Mouse (Mus musculus) lung, embryonic 14.5 days (tissue): Measurements from ENCODE around the gene Fgd3. TPM values are rescaled to one million over a fixed set of nuclear protein-coding genes. Genes with fewer than 3 reads are reported as not detected.

Experiments used
- ATAC-seq: fragments of 200-750 bp; cut with Nextera tagmentation; 2 replicates; pipeline ENCODE4 v1.8.0; 2017; ENCODE audit warnings: mild to moderate bottlenecking, moderate TSS enrichment, moderate library complexity; ENCODE audit not compliant: insufficient read depth
- DNase-seq: peaks from one replicate; pipeline ENCODE4 v3.0.0-alpha.2; 2015
- H3K27ac ChIP-seq: fragments of 300-500 bp; sonication (generic); 2 replicates; pipeline ENCODE4 v1.5.1; 2014; ENCODE audit warnings: low read depth, mild to moderate bottlenecking, moderate library complexity
- H3K27me3 ChIP-seq: fragments of 300-500 bp; sonication (generic); 2 replicates; pipeline ENCODE4 v1.6.1; 2014; ENCODE audit warnings: low read length, control low read depth; ENCODE audit not compliant: insufficient read depth
- H3K36me3 ChIP-seq: fragments of 300-500 bp; sonication (generic); 2 replicates; pipeline ENCODE4 v1.6.1; 2014; ENCODE audit warnings: control low read depth; ENCODE audit not compliant: insufficient read depth
- H3K4me1 ChIP-seq: fragments of 300-500 bp; sonication (generic); 2 replicates; pipeline ENCODE4 v1.6.1; 2014; ENCODE audit warnings: antibody characterized with exemption, control low read depth; ENCODE audit not compliant: insufficient read depth
- H3K4me2 ChIP-seq: fragments of 300-500 bp; sonication (generic); 2 replicates; pipeline ENCODE4 v1.6.1; 2014; ENCODE audit warnings: mild to moderate bottlenecking
- H3K4me3 ChIP-seq: fragments of 300-500 bp; sonication (generic); 2 replicates; pipeline ENCODE4 v1.5.1; 2014; ENCODE audit warnings: low read depth, low read length
- H3K9ac ChIP-seq: fragments of 300-500 bp; sonication (generic); 2 replicates; pipeline ENCODE4 v1.6.1; 2014
- H3K9me3 ChIP-seq: fragments of 300-500 bp; sonication (generic); 2 replicates; pipeline ENCODE4 v1.6.1; 2016; ENCODE audit warnings: low read depth, low read length, control low read depth
- CTCF ChIP-seq: IDR thresholded peaks from 2 replicates; pipeline ENCODE4 v1.5.1; 2016; ENCODE audit warnings: antibody characterized with exemption, low read depth
- WGBS: fragments of 180-500 bp; shearing (Covaris S2); extraction: QIAGEN DNeasy Blood & Tissue Kit; methylation state at CpG from one replicate; pipeline ENCODE4 v1.1.7; 2014; 5-methylcytosine and 5-hydroxymethylcytosine counted together
- polyA plus RNA-seq: library from polyadenylated mRNA; unstranded; fragments of >200 nt; fragmentation: Nextera tagmentation; extraction: Ambion mirVana; gene quantifications from 2 replicates; pipeline ENCODE4 v1.2.1, GENCODE M21; 2014

Gene Fgd3
- polyA plus RNA-seq, 1 experiment from 2014 or later: 0.42 TPM

- H3K27me3 ChIP-seq: no peaks in the 10 kb centered on the region
- WGBS: 71% methylated on average over 3 of the region's 3 CpGs
- H3K4me1 ChIP-seq: peaks cover 15% of the 10 kb centered on the region; the same call in 1 of the 2 replicates
- H3K9me3 ChIP-seq: no peaks in the 10 kb centered on the region
- H3K4me2 ChIP-seq: peak overlapping the region; percentile 84
- no peak for TF ChIP-seq CTCF
- H3K9ac ChIP-seq: no peak overlapping the region
- no peak overlapping the region for H3K27ac ChIP-seq
- ATAC-seq (no peak), DNase-seq (no peak)
- H3K4me3 ChIP-seq: peak overlapping the region; percentile 84; the same call in 1 of the 2 replicates
- H3K36me3 ChIP-seq: no peaks in the 10 kb centered on the region
Measured at GRCm38 (mm10) chr13:49214454-49214853, 105.7 kb downstream of the Fgd3 start.

- no peak for ATAC-seq
- Histone ChIP-seq H3K27ac (no peak overlapping the region), H3K4me2 (0 out of 2 replicates have a peak overlapping the region, but pooled peaks have one; percentile 10), H3K9me3 (no peaks in the 10 kb centered on the region), H3K27me3 (no peaks in the 10 kb centered on the region), H3K4me3 (no peak overlapping the region), H3K9ac (no peak overlapping the region), H3K4me1 (peaks cover 15% of the 10 kb centered on the region; the same call in 1 of the 2 replicates), H3K36me3 (no peaks in the 10 kb centered on the region)
- no peak for TF ChIP-seq CTCF
- DNase-seq: no peak
- 62% methylated on average over 4 of the region's 4 CpGs for WGBS
Measured at GRCm38 (mm10) chr13:49213531-49213932, 106.6 kb downstream of the Fgd3 start.

- Histone ChIP-seq H3K9ac (no peak overlapping the region), H3K4me2 (no peak overlapping the region), H3K27me3 (no peaks in the 10 kb centered on the region), H3K27ac (no peak overlapping the region), H3K36me3 (no peaks in the 10 kb centered on the region), H3K4me1 (peaks cover 15% of the 10 kb centered on the region; the same call in 1 of the 2 replicates), H3K9me3 (no peaks in the 10 kb centered on the region), H3K4me3 (no peak overlapping the region)
- no peak for TF ChIP-seq CTCF
- DNase-seq (no peak), ATAC-seq (no peak)
- 80% methylated on average over 4 of the region's 4 CpGs for WGBS
Measured at GRCm38 (mm10) chr13:49212711-49213500, 107.2 kb downstream of the Fgd3 start.

Other genes with a start within 250 kb of the Fgd3 start
- 1.5 and 1.8 TPM in 2 replicates for gene Wnk2, start 172.3 kb downstream of the Fgd3 start, polyA plus RNA-seq
- 39.4 and 44.2 TPM in 2 replicates for gene Ninj1, start 132.8 kb downstream of the Fgd3 start, polyA plus RNA-seq
- 46.8 and 47.9 TPM in 2 replicates for gene Card19, start 104.3 kb downstream of the Fgd3 start, polyA plus RNA-seq
- 1.7 and 3.3 TPM in 2 replicates for gene Susd3, start 71.6 kb downstream of the Fgd3 start, polyA plus RNA-seq
- gene Bicd2, start 21.3 kb upstream of the Fgd3 start, polyA plus RNA-seq: 33.7 and 36.7 TPM in 2 replicates
- 16.1 and 19.5 TPM in 2 replicates for gene Ippk, start 100.9 kb upstream of the Fgd3 start, polyA plus RNA-seq
- 1.3 and 1.4 TPM in 2 replicates for gene Tes3-ps, start 173.0 kb upstream of the Fgd3 start, polyA plus RNA-seq
- gene Ecm2, start 184.5 kb upstream of the Fgd3 start, polyA plus RNA-seq: 0.66 and 0.74 TPM in 2 replicates
- 12.8 and 15.0 TPM in 2 replicates for gene Aspn, start 224.1 kb upstream of the Fgd3 start, polyA plus RNA-seq